Mouse (Mus musculus) heart, postnatal 36 days (tissue): ENCODE results near the gene Ube2v1. TPM values are rescaled to one million over a fixed set of nuclear protein-coding genes. Genes with fewer than 3 reads are reported as not detected.
A peak's percentile ranks its signal among the peaks of the same experiment; 100 is the strongest.
"Not testable (repeated sequence)": the region's sequence is repeated elsewhere in the genome, so short reads cannot be mapped to it uniquely, and the experiment has no call there.

Experiments used
- DNase-seq, 2 experiments: peaks; one replicate each; pipeline ENCODE4 v3.0.0; 2021 to 2022
- intact Hi-C: fragments of 180-260 bp; cut with DNase I; formaldehyde crosslinking; loops from one replicate; pipeline ENCODE4 v1.15.1; 2025
- total RNA-seq, 2 experiments: library from RNA; stranded (reverse); gene quantifications; 2 replicates each; pipeline ENCODE4 v1.2.3; 2021

Ube2v1 gene
- total RNA-seq, 2 experiments from 2014 or later, result 111 to 114 TPM

DNA sequence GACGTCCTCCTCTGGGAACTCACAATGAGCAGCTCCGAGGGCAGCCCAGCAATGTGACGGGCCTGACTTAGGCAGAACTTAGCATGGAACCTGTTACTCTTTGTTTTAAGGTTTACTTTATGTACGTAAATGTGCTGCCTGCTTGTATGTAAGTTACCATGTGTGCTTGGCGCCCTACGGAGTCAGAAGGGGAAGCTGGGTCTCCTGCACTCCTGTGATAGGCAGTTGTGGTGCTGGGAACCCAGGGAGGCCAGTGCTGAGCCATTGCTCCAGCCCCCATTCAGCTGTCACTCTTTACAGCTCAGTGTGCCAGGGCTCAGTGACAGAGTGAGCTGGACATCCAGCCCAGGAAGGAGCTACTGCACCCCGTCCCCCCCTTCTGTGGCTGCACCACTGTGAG is 4.9 kb downstream of the Ube2v1 start:
- no peak for DNase-seq

DNA sequence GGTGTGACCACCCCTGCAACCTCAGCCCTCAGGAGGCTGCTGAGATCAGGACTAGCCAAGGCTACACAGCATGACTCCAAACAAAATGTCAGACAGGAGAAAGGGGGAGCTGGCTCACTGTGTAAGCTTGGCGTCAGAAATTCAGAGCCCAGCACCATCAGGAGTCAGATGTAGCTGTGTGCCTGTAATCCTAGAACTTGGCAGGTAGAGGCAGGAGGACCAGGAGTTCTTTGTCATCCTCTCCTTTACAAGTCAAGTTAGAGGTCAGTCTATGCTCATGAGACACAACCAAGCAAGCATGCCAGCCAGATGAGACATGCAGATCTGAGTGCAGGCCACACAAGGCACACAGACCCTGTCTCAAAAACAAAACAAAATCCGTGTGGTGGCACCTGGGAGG is 6.2 kb downstream of the Ube2v1 start:
- intact Hi-C loops, result no loop called here
- DNase-seq, result no peak

More for the DNA sequence above, 4.9 kb downstream of the Ube2v1 start:
- intact Hi-C loops, result no loop called here

DNA sequence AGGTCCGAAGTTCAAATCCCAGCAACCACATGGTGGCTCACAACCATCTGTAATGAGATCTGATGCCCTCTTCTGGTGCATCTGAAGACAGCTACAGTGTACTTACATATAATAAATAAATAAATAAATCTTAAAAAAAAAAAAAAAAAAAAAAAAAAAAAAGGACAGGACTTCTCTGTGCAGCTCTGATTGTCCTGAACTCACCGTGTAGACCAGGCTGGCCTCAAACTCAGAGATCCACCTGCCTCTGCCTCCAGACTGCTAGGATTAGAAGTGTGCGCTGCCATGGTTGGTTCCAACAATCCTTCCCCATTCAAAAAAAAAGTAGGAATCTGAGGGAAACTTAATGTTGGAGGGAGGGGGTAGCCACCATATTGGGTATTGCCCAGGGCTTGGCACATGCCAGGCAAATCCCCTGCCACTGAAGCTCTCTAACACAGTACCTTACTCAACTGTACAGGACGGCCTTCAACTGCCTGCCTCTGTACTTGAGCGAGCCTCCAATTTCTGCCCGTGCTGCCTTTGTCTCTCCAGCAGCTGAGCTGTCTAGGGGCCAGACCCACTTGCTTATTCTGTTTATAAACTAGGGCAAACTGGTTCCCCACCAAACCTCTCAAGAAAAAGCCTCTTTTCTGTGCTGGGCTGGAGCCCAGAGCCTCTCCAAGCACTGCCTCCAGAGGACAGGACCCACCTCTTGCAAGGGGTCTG is 7.4 kb downstream of the Ube2v1 start:
- DNase-seq, result no peak
- intact Hi-C loops, result no loop called here

DNA sequence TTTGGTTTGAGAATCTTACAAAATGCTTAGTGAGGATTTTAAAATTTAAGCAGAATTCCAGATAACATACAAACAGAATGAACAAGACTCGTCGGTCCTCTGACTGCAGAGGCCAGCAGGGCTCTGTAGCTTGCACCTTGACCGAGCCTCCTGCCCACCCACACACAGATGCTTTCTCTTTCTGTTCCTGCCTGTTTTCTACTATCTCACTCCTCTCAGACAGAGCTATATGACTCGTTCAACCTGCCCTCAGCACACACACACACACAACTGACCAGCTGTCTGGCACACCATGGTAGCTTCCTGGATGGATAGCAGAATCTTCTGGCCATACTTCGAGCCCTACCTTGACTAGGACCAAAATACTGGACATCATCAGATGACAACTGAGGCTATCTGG is 8.9 kb downstream of the Ube2v1 start:
- DNase-seq, result no peak
- intact Hi-C loops, result no loop called here

DNA sequence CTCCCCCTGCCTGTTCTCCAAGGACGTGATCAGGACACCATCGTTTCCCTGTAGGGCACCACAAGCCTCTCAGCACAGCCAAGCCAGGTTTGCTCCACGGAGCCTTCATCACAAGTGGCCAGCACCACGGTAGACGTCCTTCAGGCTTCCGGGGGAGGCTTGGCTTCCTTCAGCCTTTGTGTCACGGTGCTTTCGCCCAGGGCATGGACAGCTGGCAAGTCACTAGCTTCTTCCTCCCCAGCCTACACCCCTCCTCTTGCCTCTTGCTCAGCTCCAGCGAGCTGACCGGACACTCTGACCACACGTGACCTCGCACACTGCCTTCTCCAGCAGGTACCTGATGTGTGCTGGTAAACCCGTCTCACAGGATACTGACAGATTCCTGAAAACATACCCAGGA is 9.5 kb downstream of the Ube2v1 start:
- intact Hi-C loops, result no loop called here
- DNase-seq, result no peak

DNA sequence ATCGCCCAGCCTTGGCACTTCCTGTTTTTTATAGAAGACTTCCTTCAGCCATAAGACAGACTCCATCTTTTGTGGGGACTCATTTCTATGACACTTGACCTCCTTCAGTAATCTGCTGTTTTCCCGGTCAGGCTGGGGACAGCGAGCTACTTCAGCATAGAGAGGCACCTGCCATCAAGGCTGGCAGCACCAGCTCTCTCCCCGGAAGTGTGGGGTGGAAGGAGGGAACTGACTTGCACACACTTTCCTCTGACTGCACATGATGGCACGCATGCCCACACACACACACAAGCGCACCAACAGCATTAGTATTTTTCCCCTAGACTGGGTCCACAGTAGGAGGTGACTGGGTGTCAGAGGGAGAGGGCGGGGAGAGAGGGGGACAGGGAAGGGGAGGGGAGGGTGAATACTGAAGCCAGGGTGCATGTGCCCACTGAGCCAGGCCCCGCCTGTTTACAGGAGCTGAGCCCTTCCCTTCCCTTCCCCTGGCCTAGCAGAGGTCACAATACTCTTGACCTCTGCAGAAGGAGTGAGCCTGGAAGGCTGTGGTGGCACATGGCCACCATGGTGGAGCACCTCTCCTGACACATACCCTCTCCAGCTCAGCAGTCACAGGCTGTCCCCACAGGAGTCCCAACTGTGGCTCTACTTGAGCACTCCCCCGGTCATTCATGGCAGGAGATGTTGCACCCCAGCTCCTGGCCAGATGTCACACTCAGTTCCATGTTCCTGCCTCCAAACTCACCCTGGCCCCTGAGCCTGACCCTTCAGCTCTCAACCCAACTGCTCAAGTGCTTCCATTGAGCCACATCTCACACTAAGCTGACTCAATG is 10.4 kb downstream of the Ube2v1 start:
- intact Hi-C loops, result no loop called here
- no peak for DNase-seq

DNA sequence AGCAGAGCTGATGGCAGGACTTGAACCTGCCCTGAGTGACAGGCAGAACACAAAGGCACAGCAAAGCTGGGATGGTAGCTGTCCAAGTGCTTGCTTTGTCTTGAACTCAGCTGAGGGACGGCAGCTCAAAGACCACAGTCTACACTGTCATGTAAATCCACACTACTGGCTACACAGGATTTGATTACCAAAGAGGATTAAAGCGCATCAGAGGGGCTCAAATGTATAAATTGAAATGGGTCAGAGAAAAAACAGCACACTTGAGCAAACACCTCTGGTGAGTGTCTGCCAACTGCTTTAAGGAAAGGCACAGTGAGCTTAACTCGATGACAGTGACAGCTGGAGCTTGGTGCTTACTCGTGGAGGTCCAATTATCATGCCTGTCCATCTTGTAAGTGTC is 14.4 kb downstream of the Ube2v1 start:
- no peak for DNase-seq
- intact Hi-C loops, result no loop called here

DNA sequence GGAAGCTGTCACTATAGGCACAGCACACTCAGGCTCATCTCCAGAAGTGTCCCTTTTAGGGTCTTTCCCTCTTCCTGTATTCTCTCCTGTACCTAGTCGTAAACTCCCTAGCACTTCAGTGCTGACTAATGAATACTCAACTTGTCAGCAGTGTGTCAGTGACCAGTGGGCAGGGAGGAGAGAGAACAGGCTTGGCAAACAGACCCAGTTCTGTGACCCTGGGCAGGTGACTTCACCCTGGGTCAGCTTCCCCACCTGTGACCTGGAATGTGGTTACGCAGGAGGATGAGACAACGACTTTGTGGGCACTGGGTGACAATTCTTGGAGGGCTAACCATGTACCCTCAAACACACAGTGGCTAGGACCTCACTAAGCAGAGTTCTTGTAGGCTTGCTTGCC is 14.9 kb downstream of the Ube2v1 start:
- intact Hi-C loops, result no loop called here
- DNase-seq, result no peak

DNA sequence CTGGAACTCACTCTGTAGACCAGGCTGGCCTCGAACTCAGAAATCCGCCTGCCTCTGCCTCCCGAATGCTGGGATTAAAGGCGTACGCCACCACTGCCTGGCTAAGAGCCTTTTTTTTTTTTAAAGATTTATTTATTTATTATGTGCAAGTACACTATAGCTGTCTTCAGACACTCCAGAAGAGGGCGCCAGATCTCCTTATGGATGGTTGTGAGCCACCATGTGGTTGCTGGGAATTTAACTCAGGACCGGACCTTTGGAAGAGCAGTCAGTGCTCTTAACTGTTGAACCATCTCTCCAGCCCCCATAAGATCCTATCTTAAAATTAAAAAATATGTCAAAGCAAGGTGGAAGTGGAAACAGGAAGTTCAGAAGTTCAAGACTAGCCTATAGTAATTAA is 18.6 kb downstream of the Ube2v1 start:
- DNase-seq, result not testable (repeated sequence)
- intact Hi-C loops, result loop anchor here (2.0 kb wide), 1 partner anchor 61 kb away; no protein-coding TSS in a partner anchor

DNA sequence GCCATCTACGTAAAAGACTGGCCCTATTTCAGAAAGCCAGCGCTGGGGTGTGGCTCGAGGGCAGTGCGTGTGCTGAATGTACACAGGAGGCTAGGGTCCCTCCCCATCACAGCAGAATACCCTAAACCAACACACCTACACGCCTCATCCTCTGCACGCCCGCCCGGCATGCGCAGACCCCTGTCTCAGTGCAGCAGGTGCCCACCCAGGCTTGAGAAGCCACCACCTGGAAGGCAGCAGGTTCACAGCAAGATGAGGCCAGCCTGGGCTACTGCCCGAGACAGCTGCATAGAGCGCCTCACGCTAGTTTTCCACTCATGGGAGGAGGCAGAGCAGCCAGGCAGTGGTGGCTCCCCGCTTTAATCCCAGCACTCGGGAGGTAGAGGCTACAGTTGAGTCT is 19.8 kb downstream of the Ube2v1 start:
- no peak for DNase-seq
- intact Hi-C loops, result loop anchor here (2.0 kb wide), 1 partner anchor 63 kb away; no protein-coding TSS in a partner anchor

DNA sequence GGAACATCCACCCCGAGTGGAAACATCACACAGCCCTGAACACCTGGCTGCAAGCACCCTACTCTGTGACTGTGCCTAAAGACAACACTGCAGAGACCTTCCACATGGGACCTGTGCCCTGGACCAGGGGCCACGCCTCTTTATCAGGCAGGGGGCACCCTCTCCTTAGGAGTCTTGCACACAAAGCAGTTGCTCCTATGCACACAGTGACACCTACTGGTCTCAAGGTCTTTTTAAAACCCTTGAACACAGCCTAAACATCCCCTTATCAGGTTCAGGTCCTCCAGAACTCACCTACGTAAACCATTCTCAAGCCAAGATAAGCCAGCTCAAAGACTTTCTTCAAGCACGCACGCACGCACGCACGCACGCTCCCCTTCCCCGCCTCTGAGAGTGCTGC is 20.6 kb downstream of the Ube2v1 start:
- no peak for DNase-seq
- intact Hi-C loops, result no loop called here

DNA sequence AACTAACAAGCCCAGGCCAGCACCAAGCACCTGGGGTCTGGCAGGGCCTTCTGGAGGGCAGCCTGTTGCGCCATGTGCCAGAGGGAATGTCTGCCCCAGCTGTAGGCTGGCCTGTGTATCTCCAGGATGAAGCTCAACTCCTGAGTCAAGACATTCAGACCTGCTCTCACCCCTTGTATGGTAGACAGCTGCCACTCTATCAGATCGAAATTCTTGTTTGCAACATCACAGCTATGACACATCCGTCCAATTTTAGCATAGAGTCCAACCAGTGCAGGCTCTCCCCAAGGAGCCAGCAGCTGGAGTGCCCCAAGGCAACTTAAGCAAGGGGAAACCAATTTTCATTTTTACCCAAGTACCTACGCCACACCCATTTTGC is 25.2 kb downstream of the Ube2v1 start:
- intact Hi-C loops, result no loop called here
- no peak for DNase-seq

DNA sequence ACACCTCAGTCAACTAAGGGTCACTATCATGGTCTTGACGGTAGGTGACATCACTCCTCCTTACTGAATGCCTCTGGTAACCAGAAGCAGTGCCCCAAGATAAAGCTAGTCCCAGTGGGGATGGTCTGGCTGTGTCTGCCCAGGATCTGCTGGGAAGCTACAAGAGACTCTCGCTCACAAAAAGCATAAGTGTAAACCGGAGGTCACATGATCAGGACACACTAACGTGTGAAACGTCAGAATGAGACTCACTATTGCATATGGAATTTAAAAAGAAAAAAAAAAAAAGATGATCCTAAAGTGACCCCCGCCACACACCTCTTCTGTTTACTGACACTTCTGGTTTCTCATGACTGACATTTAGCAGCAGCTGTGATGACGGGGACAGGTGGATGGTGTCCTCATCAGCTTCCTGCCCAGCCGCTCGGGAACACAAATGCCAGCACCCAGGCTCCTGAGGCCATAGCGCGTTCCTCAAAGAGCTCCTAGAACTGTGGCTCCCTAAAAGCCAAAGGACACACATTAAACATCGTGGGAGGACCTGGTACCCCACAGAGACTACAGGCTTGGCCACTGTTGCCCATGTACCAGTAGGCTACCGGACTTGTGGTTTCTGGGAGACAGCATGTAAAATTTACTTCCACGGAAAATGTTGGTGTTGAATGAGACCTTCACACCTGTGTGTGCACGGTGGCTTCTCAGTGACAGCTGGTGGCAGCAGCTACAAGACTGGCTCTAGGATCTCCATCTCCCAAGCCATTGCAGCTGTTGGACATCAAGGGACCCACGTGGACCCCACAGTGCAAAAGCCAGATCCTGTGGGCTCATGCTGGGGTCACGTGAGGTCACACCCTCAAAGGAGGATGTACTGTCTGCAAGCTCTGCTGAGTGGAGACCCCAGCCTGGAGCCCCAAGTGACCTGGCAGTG is 25.8 kb downstream of the Ube2v1 start:
- intact Hi-C loops, result loop anchor here (1.0 kb wide), 2 partner anchors 69 to 74 kb away; no protein-coding TSS in a partner anchor
- DNase-seq, result no peak

DNA sequence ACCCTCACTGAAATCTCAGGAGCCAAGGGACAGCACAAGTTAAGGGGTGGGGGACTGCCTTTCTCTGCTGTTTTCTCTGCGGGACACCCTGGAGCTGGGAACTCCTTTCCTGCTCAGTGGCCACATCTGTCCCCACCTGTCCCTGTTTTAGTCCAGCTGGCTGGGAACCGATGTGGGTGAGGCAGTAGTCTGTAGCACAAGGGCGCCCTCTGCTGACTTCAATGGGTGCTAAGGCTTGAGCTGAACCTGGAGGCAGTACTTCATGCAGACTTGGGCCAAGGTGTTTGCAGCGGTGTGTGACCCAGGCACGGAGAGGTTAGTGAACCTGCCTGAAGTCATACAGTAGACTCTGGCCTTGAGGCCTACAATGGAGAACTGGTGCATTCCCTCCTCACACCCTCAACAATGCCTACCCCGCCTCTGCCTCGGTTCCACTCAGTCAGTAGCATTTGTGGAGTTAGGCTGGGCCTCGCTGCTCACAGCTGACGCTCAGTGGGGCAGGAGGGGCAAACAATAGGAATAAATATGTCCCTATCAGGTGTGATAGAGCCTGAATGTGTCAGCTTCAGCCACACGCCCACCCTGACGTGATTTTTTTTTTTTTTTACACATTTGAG is 26.6 kb downstream of the Ube2v1 start:
- peak; percentile 91 to 96 for DNase-seq
- intact Hi-C loops, result loop anchor here (1.0 kb wide), 2 partner anchors 68 to 73 kb away; no protein-coding TSS in a partner anchor

DNA sequence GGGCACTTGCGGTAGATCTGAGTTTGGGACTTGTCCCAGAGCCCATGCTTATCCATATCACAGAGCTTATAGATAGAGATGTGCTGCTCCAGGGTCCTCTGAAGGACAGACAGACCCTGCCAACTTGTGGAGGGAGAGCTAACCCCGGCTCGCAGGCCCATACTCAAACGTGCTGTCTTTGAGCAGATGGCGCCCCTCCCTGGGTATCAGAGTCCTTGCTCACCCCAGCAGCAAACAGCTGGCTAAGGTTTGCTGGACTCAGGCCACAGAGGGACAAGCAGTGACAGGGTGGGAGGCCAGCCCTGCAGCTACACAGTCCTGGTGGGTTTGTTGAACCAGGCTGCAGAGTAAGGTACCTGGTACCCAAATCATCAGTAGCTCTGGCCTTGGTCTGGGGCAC is 28.9 kb downstream of the Ube2v1 start:
- DNase-seq, result no peak
- intact Hi-C loops, result no loop called here

DNA sequence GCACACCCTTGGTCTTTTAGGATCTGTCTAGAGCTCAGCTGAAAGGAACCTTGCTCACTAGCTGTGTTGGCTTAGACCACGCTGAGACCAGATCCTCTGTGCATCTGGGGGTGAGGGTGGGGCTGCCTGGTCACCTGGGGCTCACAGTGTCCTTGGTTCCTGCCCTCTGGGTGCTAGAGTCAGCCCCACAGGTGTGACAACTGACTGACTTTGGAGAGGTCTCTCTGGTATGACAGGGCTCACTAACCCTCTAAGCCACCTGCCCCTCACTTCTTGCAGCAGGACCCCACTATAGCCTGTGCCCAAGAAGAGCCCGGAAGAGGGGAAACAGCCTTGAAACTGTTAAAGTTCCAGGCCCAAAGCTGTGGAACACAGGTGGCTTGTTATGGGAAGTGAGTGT is 29.5 kb downstream of the Ube2v1 start:
- intact Hi-C loops, result no loop called here
- DNase-seq, result no peak

DNA sequence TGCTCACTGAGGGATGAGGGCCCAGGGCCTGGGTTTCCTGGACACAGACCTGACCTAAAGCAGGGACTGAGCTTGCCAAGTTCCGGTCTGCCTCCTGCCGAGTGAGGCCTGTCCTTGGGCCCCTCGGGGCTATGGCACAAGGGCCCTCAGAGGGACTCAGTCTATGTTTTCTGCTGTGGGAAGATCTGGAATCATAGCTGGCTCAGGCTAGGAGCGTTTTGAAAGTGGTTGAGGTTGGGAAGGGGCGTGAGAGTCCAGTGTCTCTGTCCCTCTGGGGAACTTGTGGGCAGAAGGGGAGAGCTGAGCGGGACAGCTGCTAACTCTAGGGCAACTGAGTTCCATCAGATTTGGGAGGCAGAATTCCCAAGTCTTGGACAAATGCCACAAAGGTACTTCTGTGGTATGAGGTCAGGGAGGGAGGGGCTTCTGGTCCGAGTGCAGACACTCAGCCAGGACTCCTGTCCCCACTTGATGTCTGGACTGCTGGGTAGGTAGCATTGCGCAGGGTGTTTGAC is 31.4 kb downstream of the Ube2v1 start:
- no peak for DNase-seq
- intact Hi-C loops, result no loop called here

DNA sequence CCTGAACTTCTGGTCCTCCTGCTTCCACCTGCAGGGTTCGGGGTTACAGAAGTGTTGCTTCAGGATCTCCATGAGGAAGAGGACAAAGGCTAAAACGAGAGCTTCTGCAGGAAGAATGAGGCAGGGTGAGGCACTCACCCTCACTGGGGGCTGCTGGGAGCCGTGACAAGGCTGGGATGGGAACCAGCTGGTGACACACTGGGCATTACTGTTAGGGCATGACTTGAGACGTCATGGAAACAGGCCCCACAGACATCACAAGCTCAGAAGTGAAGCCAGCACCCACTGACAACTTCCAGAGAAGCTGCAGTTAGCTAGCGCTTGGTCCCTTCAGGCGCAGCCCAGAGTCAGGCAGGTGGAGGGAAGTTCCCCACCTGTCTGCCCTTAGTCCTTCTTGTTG is 32.0 kb downstream of the Ube2v1 start:
- intact Hi-C loops, result no loop called here
- DNase-seq, result no peak

DNA sequence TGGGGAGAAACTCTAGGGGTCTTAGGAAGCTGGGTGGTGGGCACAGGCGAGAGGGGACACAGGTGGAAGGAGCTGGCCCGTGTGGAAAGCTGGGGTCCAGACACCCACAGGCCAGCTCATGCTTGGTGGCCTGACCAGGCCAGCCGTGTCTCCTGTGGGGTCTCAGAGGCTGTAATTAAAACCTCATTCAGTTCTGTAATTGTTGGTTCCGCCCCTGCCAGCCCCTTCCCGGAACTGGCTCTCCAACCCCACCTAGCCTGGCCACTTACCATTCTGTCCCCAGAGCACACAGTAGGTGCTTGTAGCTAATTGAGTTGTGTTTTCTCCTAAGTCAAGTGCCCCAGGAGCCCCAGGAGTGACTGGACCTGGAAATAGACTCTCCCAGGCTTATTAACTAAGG is 32.7 kb downstream of the Ube2v1 start:
- intact Hi-C loops, result no loop called here
- DNase-seq, result no peak

DNA sequence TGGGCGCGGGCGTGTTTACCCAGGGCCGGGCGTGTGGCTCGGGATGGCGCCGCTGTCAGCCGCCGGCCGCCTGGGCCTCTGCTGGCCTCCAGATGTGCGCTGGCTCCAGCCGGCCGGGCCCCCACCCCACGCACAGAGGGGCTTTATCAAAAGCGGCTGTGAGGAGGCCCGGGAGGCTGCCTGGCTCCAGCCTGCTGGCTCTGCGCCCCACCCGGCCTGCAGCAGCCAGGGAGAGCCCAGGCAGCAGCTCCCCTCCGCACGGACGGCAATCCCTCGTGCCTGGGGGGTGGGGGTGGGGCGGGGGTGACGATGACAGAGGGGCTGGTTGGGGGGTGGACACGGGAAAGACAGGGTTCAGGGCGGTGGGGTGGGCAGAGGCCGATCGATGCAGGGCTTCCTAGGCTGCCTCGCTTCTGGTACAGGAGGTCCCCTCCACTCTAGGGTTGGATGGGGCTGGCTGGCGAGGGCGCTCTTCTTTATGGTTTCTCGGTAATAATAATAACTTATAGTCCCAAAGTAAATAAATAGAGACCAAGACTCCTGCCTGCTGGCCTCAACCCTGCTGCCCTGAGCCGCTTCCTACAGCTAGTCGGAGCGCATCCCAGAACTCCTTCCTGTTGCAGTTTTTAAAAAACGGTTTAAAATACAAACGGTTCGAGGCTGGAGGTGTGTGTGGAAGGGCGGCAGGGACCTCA is 34.3 kb downstream of the Ube2v1 start:
- peak in 1 of 2 experiments; percentile 59 for DNase-seq
- intact Hi-C loops, result no loop called here
